Mouse (Mus musculus): ENCODE data around the gene Baiap2l1. TPM values are rescaled to one million over a fixed set of nuclear protein-coding genes. Genes with fewer than 3 reads are reported as not detected.
A peak's percentile ranks its signal among the peaks of the same experiment; 100 is the strongest.

Gene Baiap2l1
- polyA plus RNA-seq, 1 experiment from 2014 or later: 1.6 TPM

GRCm38 (mm10) chr5:144230216-144230615 lies 127.7 kb downstream of the Baiap2l1 start:
- ATAC-seq (ENCODE audit: low read depth): no peak
- no peaks in the 10 kb centered on the region for H3K4me1 ChIP-seq (replicated peaks)
- no peaks in the 10 kb centered on the region for H3K9me3 ChIP-seq
- no peak overlapping the region for H3K4me3 ChIP-seq
- WGBS: 90% methylated on average over 7 of the region's 7 CpGs
- H3K27ac ChIP-seq (replicated peaks): no peak overlapping the region
- H3K4me2 ChIP-seq: no peak overlapping the region
- no peak overlapping the region for H3K9ac ChIP-seq
- H3K27me3 ChIP-seq: no peaks in the 10 kb centered on the region
- no peaks in the 10 kb centered on the region for H3K36me3 ChIP-seq

- Histone ChIP-seq H3K27ac (replicated peaks) (no peak overlapping the region), H3K27me3 (no peaks in the 10 kb centered on the region), H3K4me2 (no peak overlapping the region), H3K4me3 (no peak overlapping the region), H3K4me1 (replicated peaks) (peaks cover 27% of the 10 kb centered on the region), H3K36me3 (no peaks in the 10 kb centered on the region), H3K9me3 (no peaks in the 10 kb centered on the region), H3K9ac (no peak overlapping the region)
- ATAC-seq (ENCODE audit: low read depth): no peak
- WGBS: 29% methylated on average over 11 of the region's 11 CpGs
Observed at GRCm38 (mm10) chr5:144226220-144226619, 131.7 kb downstream of the Baiap2l1 start.

- Histone ChIP-seq H3K27ac (replicated peaks) (peak overlapping the region; percentile 84), H3K4me3 (peak overlapping the region; percentile 82), H3K4me2 (peak overlapping the region; percentile 92), H3K9me3 (no peaks in the 10 kb centered on the region), H3K36me3 (peaks cover under 1% of the 10 kb centered on the region; the same call in 1 of the 2 replicates), H3K4me1 (replicated peaks) (peaks cover 41% of the 10 kb centered on the region), H3K9ac (peak overlapping the region; percentile 87), H3K27me3 (no peaks in the 10 kb centered on the region)
- ATAC-seq (ENCODE audit: low read depth): peak; percentile 41; the same call in 1 of the 2 replicates
- WGBS: 24% methylated on average over 18 of the region's 18 CpGs
Observed at GRCm38 (mm10) chr5:144223899-144224816, 133.8 kb downstream of the Baiap2l1 start.

- H3K4me3 ChIP-seq: peak within 1 kb of the TSS; percentile 82
Observed at GRCm38 (mm10) chr5:144223503-144223862, 134.4 kb downstream of the Baiap2l1 start, which contains the start of gene Tecpr1. Gene Tecpr1, minus strand, starts transcription at chr5:144223615.

GRCm38 (mm10) chr5:144222811-144223502 lies 135.0 kb downstream of the Baiap2l1 start:
- peak overlapping the region; percentile 87 for H3K9ac ChIP-seq
- H3K27ac ChIP-seq (replicated peaks): 0 out of 2 replicates have a peak overlapping the region, but pooled peaks have one; percentile 66
- no peaks in the 10 kb centered on the region for H3K9me3 ChIP-seq
- no peaks in the 10 kb centered on the region for H3K27me3 ChIP-seq
- peaks cover 44% of the 10 kb centered on the region for H3K4me1 ChIP-seq (replicated peaks)
- WGBS: 3% methylated on average over 25 of the region's 25 CpGs
- H3K36me3 ChIP-seq: peaks cover 11% of the 10 kb centered on the region
- H3K4me2 ChIP-seq: peak overlapping the region; percentile 92
- peak; percentile 74 for ATAC-seq (ENCODE audit: low read depth)
- H3K4me3 ChIP-seq: peak overlapping the region; percentile 82

More at GRCm38 (mm10) chr5:144223503-144223862, 134.4 kb downstream of the Baiap2l1 start, which contains the start of gene Tecpr1:
- H3K4me1 ChIP-seq (replicated peaks): peaks cover 44% of the 10 kb centered on the region
- H3K27me3 ChIP-seq: no peaks in the 10 kb centered on the region
- peak; percentile 98 for ATAC-seq (ENCODE audit: low read depth)
- peak within 1 kb of the TSS; percentile 84 for H3K27ac ChIP-seq (replicated peaks)
- WGBS: under 1% methylated on average over 32 of the region's 37 CpGs
- no peaks in the 10 kb centered on the region for H3K9me3 ChIP-seq
- H3K36me3 ChIP-seq: peaks cover 6% of the 10 kb centered on the region
- H3K9ac ChIP-seq: peak within 1 kb of the TSS; percentile 87
- H3K4me2 ChIP-seq: peak within 1 kb of the TSS; percentile 92

GRCm38 (mm10) chr5:144221305-144221704 lies 136.6 kb downstream of the Baiap2l1 start:
- Histone ChIP-seq H3K36me3 (peaks cover 26% of the 10 kb centered on the region), H3K27me3 (no peaks in the 10 kb centered on the region)
- no peak for ATAC-seq (ENCODE audit: low read depth)

GRCm38 (mm10) chr5:144219936-144220335 lies 138.0 kb downstream of the Baiap2l1 start:
- H3K27ac ChIP-seq (replicated peaks): no peak overlapping the region
- WGBS: 89% methylated on average over 5 of the region's 5 CpGs
- H3K9ac ChIP-seq: no peak overlapping the region
- H3K4me2 ChIP-seq: no peak overlapping the region
- no peak for ATAC-seq (ENCODE audit: low read depth)
- H3K36me3 ChIP-seq: peaks cover 37% of the 10 kb centered on the region
- no peaks in the 10 kb centered on the region for H3K27me3 ChIP-seq
- H3K4me1 ChIP-seq (replicated peaks): peaks cover 43% of the 10 kb centered on the region
- H3K9me3 ChIP-seq: no peaks in the 10 kb centered on the region
- no peak overlapping the region for H3K4me3 ChIP-seq

More at GRCm38 (mm10) chr5:144221305-144221704, 136.6 kb downstream of the Baiap2l1 start:
- no peak overlapping the region for H3K27ac ChIP-seq (replicated peaks)
- H3K9ac ChIP-seq: no peak overlapping the region
- 82% methylated on average over 4 of the region's 4 CpGs for WGBS
- H3K9me3 ChIP-seq: no peaks in the 10 kb centered on the region
- no peak overlapping the region for H3K4me2 ChIP-seq
- no peak overlapping the region for H3K4me3 ChIP-seq
- H3K4me1 ChIP-seq (replicated peaks): peaks cover 44% of the 10 kb centered on the region

GRCm38 (mm10) chr5:144219306-144219705 lies 138.6 kb downstream of the Baiap2l1 start:
- Histone ChIP-seq H3K36me3 (peaks cover 43% of the 10 kb centered on the region), H3K9ac (no peak overlapping the region), H3K27me3 (no peaks in the 10 kb centered on the region), H3K9me3 (no peaks in the 10 kb centered on the region), H3K4me3 (no peak overlapping the region), H3K27ac (replicated peaks) (no peak overlapping the region), H3K4me1 (replicated peaks) (peaks cover 38% of the 10 kb centered on the region), H3K4me2 (no peak overlapping the region)
- 78% methylated on average over 12 of the region's 12 CpGs for WGBS
- no peak for ATAC-seq (ENCODE audit: low read depth)

GRCm38 (mm10) chr5:144218061-144218460 lies 139.9 kb downstream of the Baiap2l1 start:
- Histone ChIP-seq H3K4me2 (no peak overlapping the region), H3K4me3 (no peak overlapping the region), H3K9me3 (no peaks in the 10 kb centered on the region), H3K27me3 (no peaks in the 10 kb centered on the region), H3K36me3 (peaks cover 56% of the 10 kb centered on the region), H3K9ac (no peak overlapping the region), H3K27ac (replicated peaks) (no peak overlapping the region), H3K4me1 (replicated peaks) (peaks cover 35% of the 10 kb centered on the region)
- 89% methylated on average over 7 of the region's 7 CpGs for WGBS
- ATAC-seq (ENCODE audit: low read depth): no peak

- Histone ChIP-seq H3K4me1 (replicated peaks) (peaks cover 16% of the 10 kb centered on the region), H3K4me3 (no peak overlapping the region), H3K27me3 (no peaks in the 10 kb centered on the region), H3K9me3 (no peaks in the 10 kb centered on the region), H3K4me2 (no peak overlapping the region), H3K27ac (replicated peaks) (no peak overlapping the region), H3K9ac (no peak overlapping the region), H3K36me3 (peaks cover 74% of the 10 kb centered on the region)
- WGBS: 96% methylated on average over 2 of the region's 2 CpGs
- no peak for ATAC-seq (ENCODE audit: low read depth)
Observed at GRCm38 (mm10) chr5:144215992-144216391, 141.9 kb downstream of the Baiap2l1 start.
